Mouse (Mus musculus): ENCODE measurements around the gene Stx7. TPM values are rescaled to one million over a fixed set of nuclear protein-coding genes. Genes with fewer than 3 reads are reported as not detected.

The Stx7 gene
- total RNA-seq, 2 experiments from 2014 or later: 41.4 to 42.7 TPM

GRCm38 (mm10) chr10:24164909-24165304, 15.8 kb downstream of the Stx7 start:
- intact Hi-C loops (cut with DNase I): no loop called here
- DNase-seq: no peak

GRCm38 (mm10) chr10:24165526-24166055, 16.5 kb downstream of the Stx7 start:
- DNase-seq: no peak
- intact Hi-C loops (cut with DNase I): no loop called here

GRCm38 (mm10) chr10:24167978-24168583, 19.0 kb downstream of the Stx7 start:
- no peak for DNase-seq
- intact Hi-C loops (cut with DNase I): no loop called here

GRCm38 (mm10) chr10:24168854-24169253, 19.8 kb downstream of the Stx7 start:
- DNase-seq: no peak

GRCm38 (mm10) chr10:24171906-24172459, 22.9 kb downstream of the Stx7 start:
- no peak for DNase-seq
- intact Hi-C loops (cut with DNase I): no loop called here

More at GRCm38 (mm10) chr10:24168854-24169253, 19.8 kb downstream of the Stx7 start:
- intact Hi-C loops (cut with DNase I): no loop called here

GRCm38 (mm10) chr10:24173210-24174001, 24.3 kb downstream of the Stx7 start:
- DNase-seq: peak; percentile 40 to 69
- intact Hi-C loops (cut with DNase I): loop anchor here (1.0 kb wide), 1 partner anchor 125 kb away; no protein-coding TSS in a partner anchor

- intact Hi-C loops (cut with DNase I): loop anchor here (2.0 to 10.0 kb wide), 2 partner anchors 106 to 434 kb away; no protein-coding TSS in a partner anchor
- DNase-seq: peak; percentile 16 to 27
Measured at GRCm38 (mm10) chr10:24190392-24190791, 41.3 kb downstream of the Stx7 start.

- intact Hi-C loops (cut with DNase I): loop anchor here (2.0 to 10.0 kb wide), 2 partner anchors 105 to 433 kb away; no protein-coding TSS in a partner anchor
- no peak for DNase-seq
Measured at GRCm38 (mm10) chr10:24191977-24192376, 42.9 kb downstream of the Stx7 start.

GRCm38 (mm10) chr10:24199303-24199702, 50.2 kb downstream of the Stx7 start:
- intact Hi-C loops (cut with DNase I): loop anchor here (10.0 kb wide), 1 partner anchor 425 kb away; no protein-coding TSS in a partner anchor
- no peak for DNase-seq

- intact Hi-C loops (cut with DNase I): no loop called here
- DNase-seq: no peak
Measured at GRCm38 (mm10) chr10:24200099-24200498, 51.0 kb downstream of the Stx7 start.

- no peak for DNase-seq
- intact Hi-C loops (cut with DNase I): no loop called here
Measured at GRCm38 (mm10) chr10:24210075-24210474, 61.0 kb downstream of the Stx7 start.

GRCm38 (mm10) chr10:24213297-24213696, 64.2 kb downstream of the Stx7 start:
- DNase-seq: no peak
- intact Hi-C loops (cut with DNase I): no loop called here

- DNase-seq: no peak
- intact Hi-C loops (cut with DNase I): no loop called here
Measured at GRCm38 (mm10) chr10:24217558-24218268, 68.6 kb downstream of the Stx7 start.

GRCm38 (mm10) chr10:24220931-24221330, 71.8 kb downstream of the Stx7 start:
- no peak for DNase-seq
- intact Hi-C loops (cut with DNase I): no loop called here

GRCm38 (mm10) chr10:24222911-24223310, 73.8 kb downstream of the Stx7 start:
- no peak for DNase-seq
- intact Hi-C loops (cut with DNase I): no loop called here

- intact Hi-C loops (cut with DNase I): no loop called here
- DNase-seq: peak; percentile 20 to 43
Measured at GRCm38 (mm10) chr10:24223449-24224143, 74.5 kb downstream of the Stx7 start, which contains the start of gene Moxd1. Gene Moxd1, plus strand, starts transcription at chr10:24223517.

GRCm38 (mm10) chr10:24224591-24224990, 75.5 kb downstream of the Stx7 start:
- DNase-seq: no peak
- intact Hi-C loops (cut with DNase I): no loop called here

GRCm38 (mm10) chr10:24228318-24229183, 79.4 kb downstream of the Stx7 start:
- DNase-seq: no peak
- intact Hi-C loops (cut with DNase I): no loop called here

GRCm38 (mm10) chr10:24232281-24232680, 83.2 kb downstream of the Stx7 start:
- intact Hi-C loops (cut with DNase I): no loop called here

More at GRCm38 (mm10) chr10:24232281-24232680, 83.2 kb downstream of the Stx7 start:
- no peak for DNase-seq
